Mouse (Mus musculus) right cerebral cortex, postnatal 14 days (tissue): ENCODE data around the gene Aicda.
A peak's percentile ranks its signal among the peaks of the same experiment; 100 is the strongest.

ENCODE experiments used
- DNase-seq: peaks from one replicate; pipeline ENCODE4 v3.0.0; 2022

Aicda gene

GRCm38 (mm10) chr6:122602242-122602991 is 48.8 kb downstream of the Aicda start, which contains the start of gene Apobec1:
Gene Apobec1, minus strand, starts transcription at chr6:122602444.
- peak; percentile 49 for DNase-seq

GRCm38 (mm10) chr6:122602992-122603322 is 49.4 kb downstream of the Aicda start:
- no peak for DNase-seq

GRCm38 (mm10) chr6:122604260-122604659 is 50.7 kb downstream of the Aicda start:
- DNase-seq: no peak

GRCm38 (mm10) chr6:122605483-122605882 is 51.9 kb downstream of the Aicda start:
- DNase-seq: no peak

- DNase-seq: no peak
These were observed 53.1 kb downstream of the Aicda start for GRCm38 (mm10) chr6:122606661-122607060.

GRCm38 (mm10) chr6:122607700-122608099 is 54.1 kb downstream of the Aicda start:
- no peak for DNase-seq

GRCm38 (mm10) chr6:122608434-122609376 is 55.1 kb downstream of the Aicda start:
- DNase-seq: no peak

GRCm38 (mm10) chr6:122609377-122609728 is 55.8 kb downstream of the Aicda start:
- DNase-seq: no peak

GRCm38 (mm10) chr6:122609771-122610170 is 56.2 kb downstream of the Aicda start, which contains the start of gene Gdf3:
Gene Gdf3, minus strand, starts transcription at chr6:122610087.
- DNase-seq: no peak

- no peak for DNase-seq
These were observed 58.8 kb downstream of the Aicda start for GRCm38 (mm10) chr6:122612426-122612825.
